Comparison of ENCODE assay signal across 9 mouse cellular contexts in genomic region chr1:73979214-73979613, GRCm38 (mm10).
DNase-seq lines count a peak whose midpoint lies in the region; ATAC-seq and TF ChIP-seq lines count a peak whose summit lies in the region.
"Had no signal": no experiment of that assay in that cellular context is flagged by ENCODE, and none has a peak within 500 bp of the region (broad histone marks: within the 10 kb centered on the region; RNA-seq: fewer than 3 reads in every experiment).

No protein-coding gene starts in this region.

- ATAC-seq in heart, postnatal 0 days (ENCODE audit: insufficient read depth, low read depth) = peak; percentile 87
- ATAC-seq in midbrain, embryonic 15.5 days (replicated peaks) = peak; percentile 60
- ATAC-seq in megakaryocyte progenitor cell, adult 5-6 weeks (replicated peaks; ENCODE audit: poor library complexity) = no peak
- no peak for ATAC-seq in CD4-positive, CD25-positive, alpha-beta regulatory T cell, adult 4 months
- ATAC-seq: Patski had no signal

- peak; percentile 28 for DNase-seq in left cerebral cortex, adult 11 months (ENCODE audit: low spot score)
- DNase-seq in left cerebral cortex, postnatal 36 days (ENCODE audit: low spot score in 2 of 2) = no peak
- peak; percentile 55 to 56 for DNase-seq in frontal cortex, postnatal 10 days (ENCODE audit: low spot score in 2 of 2)
- peak; percentile 85 for DNase-seq in heart, postnatal 0 days (ENCODE audit: low spot score)
- DNase-seq in ovary, postnatal 36 days (ENCODE audit: low spot score) = no peak

- no peak overlapping the region for H3K4me2 ChIP-seq in heart, postnatal 0 days (ENCODE audit: low read depth, low read length)
- no peak overlapping the region for H3K4me2 ChIP-seq in midbrain, embryonic 15.5 days

- intact Hi-C loops in left cerebral cortex, postnatal 36 days (cut with DNase I) = loop anchor here (5.0 kb wide), 1 partner anchor 37 kb away; no protein-coding TSS in a partner anchor

- H3K9me3 ChIP-seq in heart, postnatal 0 days (replicated peaks; ENCODE audit: control insufficient read depth, low read length) = no peaks in the 10 kb centered on the region
- H3K9me3 ChIP-seq in midbrain, embryonic 15.5 days = no peaks in the 10 kb centered on the region

- 30% methylated on average over 3 of the region's 3 CpGs for WGBS in heart, postnatal 0 days
- 43% methylated on average over 3 of the region's 3 CpGs for WGBS in midbrain, embryonic 15.5 days

- H3K4me3 ChIP-seq in heart, postnatal 0 days (ENCODE audit: low read depth, low read length) = no peak overlapping the region
- no peak overlapping the region for H3K4me3 ChIP-seq in midbrain, embryonic 15.5 days

- TF ChIP-seq CTCF in heart, postnatal 0 days (IDR thresholded peaks at IDR 0.05; ENCODE audit: low read depth) = no peak

- peak; percentile 36; the same call in 1 of the 2 replicates for TF ChIP-seq EP300 in heart, postnatal 0 days (IDR thresholded peaks at IDR 0.05; ENCODE audit: low read depth)

- H3K27ac ChIP-seq in heart, postnatal 0 days (ENCODE audit: low read depth) = peak overlapping the region; percentile 74
- H3K27ac ChIP-seq in midbrain, embryonic 15.5 days = 0 out of 2 replicates have a peak overlapping the region, but pooled peaks have one; percentile 48

- H3K9ac ChIP-seq in heart, postnatal 0 days (replicated peaks; ENCODE audit: low read depth, low read length) = no peak overlapping the region
- H3K9ac ChIP-seq in midbrain, embryonic 15.5 days = no peak overlapping the region

- peaks cover 27% of the 10 kb centered on the region for H3K4me1 ChIP-seq in heart, postnatal 0 days (ENCODE audit: control insufficient read depth, insufficient read depth)
- H3K4me1 ChIP-seq in midbrain, embryonic 15.5 days = peaks cover 4% of the 10 kb centered on the region

- peaks cover 98% of the 10 kb centered on the region for H3K36me3 ChIP-seq in heart, postnatal 0 days (replicated peaks; ENCODE audit: control insufficient read depth, insufficient read depth, low read length)
- no peaks in the 10 kb centered on the region for H3K36me3 ChIP-seq in midbrain, embryonic 15.5 days (replicated peaks)

- no peaks in the 10 kb centered on the region for H3K27me3 ChIP-seq in heart, postnatal 0 days (ENCODE audit: control insufficient read depth, insufficient read depth, low read length)
- H3K27me3 ChIP-seq in midbrain, embryonic 15.5 days (replicated peaks) = no peaks in the 10 kb centered on the region
- H3K27me3 ChIP-seq: Patski had no signal

Comparison
In these comparisons a context has a peak if more than half of its experiments do, and no peak if none do; other contexts are left out.
1. DNase-seq: peak in left cerebral cortex, adult 11 months (single experiment), frontal cortex, postnatal 10 days (2 of 2) and heart, postnatal 0 days (single experiment); none in left cerebral cortex, postnatal 36 days (0 of 2) and ovary, postnatal 36 days (single experiment).
2. ATAC-seq: peak in heart, postnatal 0 days (single experiment) and midbrain, embryonic 15.5 days (single experiment); none in megakaryocyte progenitor cell, adult 5-6 weeks (single experiment) and CD4-positive, CD25-positive, alpha-beta regulatory T cell, adult 4 months (single experiment).